Mouse (Mus musculus) MEL (cell line): Measurements from ENCODE around the gene Tnfsfm13.

Experiments used
- CHD2 ChIP-seq: IDR thresholded peaks from 2 replicates; pipeline ENCODE4 v1.6.1; 2011; ENCODE audit warnings: low read length, improper control_type of control experiment
- CTCF ChIP-seq, 3 experiments: IDR thresholded peaks in 2 of 3; conservative IDR thresholded peaks in 1 of 3; 2 replicates each; pipeline ENCODE4 v1.5.1; 2011 to 2012; ENCODE audit warnings: low read length in 3 of 3, low read depth in 2 of 3, mild to moderate bottlenecking in 2 of 3, improper control_type of control experiment in 1 of 3, inconsistent platforms in 1 of 3, mixed read lengths in 1 of 3, moderate library complexity in 1 of 3; ENCODE audit not compliant: control insufficient read depth in 1 of 3, insufficient read depth in 1 of 3, poor library complexity in 1 of 3, severe bottlenecking in 1 of 3
- ELF1 ChIP-seq: IDR thresholded peaks from 2 replicates; pipeline ENCODE4 v1.6.1; 2014; ENCODE audit warnings: low read depth, mild to moderate bottlenecking, inconsistent platforms, low read length, improper control_type of control experiment, moderate library complexity
- GABPA ChIP-seq: IDR thresholded peaks from 2 replicates; pipeline ENCODE4 v1.6.1; 2012; ENCODE audit warnings: low read depth, mild to moderate bottlenecking, inconsistent platforms, low read length, improper control_type of control experiment, moderate library complexity
- HCFC1 ChIP-seq: IDR thresholded peaks from 2 replicates; pipeline ENCODE4 v1.6.1; 2012; ENCODE audit warnings: low read depth, mild to moderate bottlenecking, inconsistent platforms, low read length, improper control_type of control experiment, moderate library complexity
- POLR2A ChIP-seq, 2 experiments: IDR thresholded peaks; 2 replicates each; pipeline ENCODE4 v1.6.1; 2011 to 2012; ENCODE audit warnings: low read length in 2 of 2, mild to moderate bottlenecking in 2 of 2, control low read depth in 1 of 2, improper control_type of control experiment in 1 of 2, low read depth in 1 of 2, moderate library complexity in 1 of 2; ENCODE audit not compliant: control insufficient read depth in 1 of 2, insufficient read depth in 1 of 2, poor library complexity in 1 of 2
- TAL1 ChIP-seq: IDR thresholded peaks from 2 replicates; pipeline ENCODE4 v1.6.1; 2012; ENCODE audit warnings: mild to moderate bottlenecking, inconsistent platforms, low read length, moderate library complexity, mixed read lengths
- UBTF ChIP-seq: IDR thresholded peaks from 2 replicates; pipeline ENCODE4 v1.6.1; 2012; ENCODE audit warnings: low read depth, mild to moderate bottlenecking, inconsistent platforms, low read length, improper control_type of control experiment, moderate library complexity, borderline replicate concordance; ENCODE audit not compliant: insufficient read depth
- ZC3H11A ChIP-seq: IDR thresholded peaks from 2 replicates; pipeline ENCODE4 v1.6.1; 2012; ENCODE audit warnings: low read depth, mild to moderate bottlenecking, inconsistent platforms, low read length, improper control_type of control experiment
- ZNF384 ChIP-seq: IDR thresholded peaks from 2 replicates; pipeline ENCODE4 v1.6.1; 2012; ENCODE audit warnings: low read depth, mild to moderate bottlenecking, inconsistent platforms, low read length, improper control_type of control experiment

DNA sequence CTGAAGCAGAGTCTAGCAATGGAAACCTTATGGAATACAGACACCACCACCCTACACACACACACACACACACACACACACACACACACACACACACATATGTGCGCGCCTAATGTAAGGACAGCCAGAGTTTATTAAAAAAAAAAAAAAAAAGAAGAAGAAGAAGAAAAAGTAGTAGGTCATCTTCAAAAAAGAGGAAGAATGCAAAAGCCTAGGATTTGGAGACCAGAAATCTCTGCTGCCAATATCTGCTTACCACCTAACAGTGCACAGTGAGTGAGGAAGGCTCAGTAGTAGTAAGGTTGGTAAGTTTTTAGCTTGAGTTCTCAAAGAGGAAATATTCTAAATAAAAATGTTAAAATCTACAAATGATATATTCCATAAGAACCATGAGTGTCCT, 16.8 kb downstream of the Tnfsfm13 start:
- TF ChIP-seq POLR2A (IDR thresholded peaks at IDR 0.05; ENCODE audit: control insufficient read depth in 1 of 2, insufficient read depth in 1 of 2, low read depth in 1 of 2, low read length in 2 of 2, poor library complexity in 1 of 2): no peak
- no peak for TF ChIP-seq ELF1
- TF ChIP-seq CTCF (IDR thresholded peaks at IDR 0.05 in 2 of 3, conservative IDR thresholded peaks at IDR 0.05 in 1 of 3; ENCODE audit: control insufficient read depth in 1 of 3, insufficient read depth in 1 of 3, low read depth in 2 of 3, low read length in 3 of 3, poor library complexity in 1 of 3, severe bottlenecking in 1 of 3): no peak
- TF ChIP-seq TAL1: no peak
- TF ChIP-seq CHD2: no peak
- TF ChIP-seq UBTF: no peak
- TF ChIP-seq ZC3H11A: no peak
- TF ChIP-seq HCFC1: no peak
- peak; percentile 78 for TF ChIP-seq ZNF384
- no peak for TF ChIP-seq GABPA
